Mouse (Mus musculus) liver, embryonic 13.5 days (tissue): ENCODE measurements around the gene Atxn2. TPM values are rescaled to one million over a fixed set of nuclear protein-coding genes. Genes with fewer than 3 reads are reported as not detected.
"Not testable (repeated sequence)": the region's sequence is repeated elsewhere in the genome, so short reads cannot be mapped to it uniquely, and the experiment has no call there.

Source experiments
- ATAC-seq: fragments of 200-750 bp; cut with Nextera tagmentation; 2 replicates; pipeline ENCODE4 v1.8.0; 2017; ENCODE audit warnings: low read depth, mild to moderate bottlenecking, moderate number of reproducible peaks, moderate library complexity
- DNase-seq: peaks from one replicate; pipeline ENCODE4 v3.0.0; 2022
- H3K27ac ChIP-seq: fragments of 300-500 bp; sonication (generic); 2 replicates; pipeline ENCODE4 v1.5.1; 2015; ENCODE audit warnings: moderate library complexity, mild to moderate bottlenecking, inconsistent platforms
- H3K27me3 ChIP-seq: fragments of 300-500 bp; sonication (generic); 2 replicates; pipeline ENCODE4 v1.6.1; 2015; ENCODE audit warnings: mild to moderate bottlenecking, inconsistent platforms
- H3K36me3 ChIP-seq: fragments of 300-500 bp; sonication (generic); 2 replicates; pipeline ENCODE4 v1.6.1; 2015; ENCODE audit warnings: mild to moderate bottlenecking, inconsistent platforms
- H3K4me1 ChIP-seq: fragments of 300-500 bp; sonication (generic); replicated peaks from 2 replicates; pipeline ENCODE4 v1.6.1; 2015; ENCODE audit warnings: inconsistent platforms
- H3K4me2 ChIP-seq: fragments of 300-500 bp; sonication (generic); 2 replicates; pipeline ENCODE4 v1.6.1; 2015; ENCODE audit warnings: inconsistent platforms, mild to moderate bottlenecking, moderate library complexity
- H3K4me3 ChIP-seq: fragments of 300-500 bp; sonication (generic); replicated peaks from 2 replicates; pipeline ENCODE4 v1.5.1; 2015; ENCODE audit warnings: mild to moderate bottlenecking, inconsistent platforms
- H3K9ac ChIP-seq: fragments of 300-500 bp; sonication (generic); 2 replicates; pipeline ENCODE4 v1.6.1; 2015; ENCODE audit warnings: mild to moderate bottlenecking, inconsistent platforms
- H3K9me3 ChIP-seq: fragments of 300-500 bp; sonication (generic); replicated peaks from 2 replicates; pipeline ENCODE4 v1.6.1; 2016; ENCODE audit warnings: inconsistent platforms
- WGBS: fragments of 180-500 bp; shearing (Covaris S2); methylation state at CpG from one replicate; pipeline ENCODE4 v1.1.7; 2015; ENCODE audit not compliant: insufficient replicate concordance; 5-methylcytosine and 5-hydroxymethylcytosine counted together
- polyA plus RNA-seq: library from polyadenylated mRNA; unstranded; fragments of >200 nt; fragmentation: Nextera tagmentation; extraction: Ambion mirVana; gene quantifications from 2 replicates; pipeline ENCODE4 v1.2.1, GENCODE M21; 2015

The Atxn2 gene
- polyA plus RNA-seq, 1 experiment from 2014 or later: 17.6 TPM

GRCm38 (mm10) chr5:121847269-121847668, 136.1 kb downstream of the Atxn2 start:
- not testable (repeated sequence) for H3K4me2 ChIP-seq, ATAC-seq, H3K9ac ChIP-seq, DNase-seq, H3K27ac ChIP-seq, H3K36me3 ChIP-seq, H3K4me3 ChIP-seq, H3K9me3 ChIP-seq
- H3K27me3 ChIP-seq: peaks cover 27% of the 10 kb centered on the region
- peaks cover 60% of the 10 kb centered on the region for H3K4me1 ChIP-seq
- 52% methylated on average over 3 of the region's 3 CpGs for WGBS

GRCm38 (mm10) chr5:121848035-121848519, 136.9 kb downstream of the Atxn2 start:
- H3K4me2 ChIP-seq: peak overlapping the region; percentile 95
- WGBS: 0% methylated on average over 17 of the region's 17 CpGs
- H3K36me3 ChIP-seq: peaks cover 13% of the 10 kb centered on the region
- H3K9me3 ChIP-seq: no peaks in the 10 kb centered on the region
- no peak for DNase-seq
- peaks cover 53% of the 10 kb centered on the region for H3K4me1 ChIP-seq
- peaks cover 27% of the 10 kb centered on the region for H3K27me3 ChIP-seq
- peak; percentile 48 for ATAC-seq
- H3K27ac ChIP-seq: peak overlapping the region; percentile 78
- H3K4me3 ChIP-seq: peak overlapping the region; percentile 85
- H3K9ac ChIP-seq: peak overlapping the region; percentile 80

- peak within 1 kb of the TSS; percentile 80 for H3K9ac ChIP-seq
- no peaks in the 10 kb centered on the region for H3K9me3 ChIP-seq
- H3K4me1 ChIP-seq: peaks cover 52% of the 10 kb centered on the region
- DNase-seq (peak; percentile 86), ATAC-seq (peak; percentile 88)
- peaks cover 19% of the 10 kb centered on the region for H3K36me3 ChIP-seq
- under 1% methylated on average over 42 of the region's 42 CpGs for WGBS
- H3K27me3 ChIP-seq: peaks cover 20% of the 10 kb centered on the region
- H3K27ac ChIP-seq: peak within 1 kb of the TSS; percentile 78
- H3K4me2 ChIP-seq: peak within 1 kb of the TSS; percentile 95
- H3K4me3 ChIP-seq: peak within 1 kb of the TSS; percentile 85
Measured at GRCm38 (mm10) chr5:121848743-121849142, 137.6 kb downstream of the Atxn2 start, which contains the start of gene Pheta1. Gene Pheta1, plus strand, starts transcription at chr5:121848984.

GRCm38 (mm10) chr5:121849478-121850349, 138.6 kb downstream of the Atxn2 start:
- no peaks in the 10 kb centered on the region for H3K9me3 ChIP-seq
- peaks cover 19% of the 10 kb centered on the region for H3K36me3 ChIP-seq
- H3K4me3 ChIP-seq: peak overlapping the region; percentile 85
- H3K4me2 ChIP-seq: peak overlapping the region; percentile 95
- WGBS: 41% methylated on average over 20 of the region's 20 CpGs
- ATAC-seq (no peak), DNase-seq (no peak)
- H3K4me1 ChIP-seq: peaks cover 55% of the 10 kb centered on the region
- peak overlapping the region; percentile 21; the same call in 1 of the 2 replicates for H3K27ac ChIP-seq
- H3K9ac ChIP-seq: peak overlapping the region; percentile 80
- peaks cover 11% of the 10 kb centered on the region for H3K27me3 ChIP-seq

GRCm38 (mm10) chr5:121853368-121854051, 142.4 kb downstream of the Atxn2 start:
- Histone ChIP-seq H3K9me3 (no peaks in the 10 kb centered on the region), H3K9ac (no peak overlapping the region), H3K4me2 (no peak overlapping the region), H3K27ac (peak overlapping the region; percentile 56), H3K4me1 (peaks cover 37% of the 10 kb centered on the region), H3K4me3 (no peak overlapping the region), H3K27me3 (no peaks in the 10 kb centered on the region), H3K36me3 (peaks cover 19% of the 10 kb centered on the region)
- 75% methylated on average over 9 of the region's 9 CpGs for WGBS
- ATAC-seq (peak; percentile 59), DNase-seq (no peak)

- peaks cover 19% of the 10 kb centered on the region for H3K36me3 ChIP-seq
- no peak overlapping the region for H3K4me3 ChIP-seq
- peaks cover 29% of the 10 kb centered on the region for H3K4me1 ChIP-seq
- no peak overlapping the region for H3K27ac ChIP-seq
- H3K9me3 ChIP-seq: no peaks in the 10 kb centered on the region
- no peak overlapping the region for H3K4me2 ChIP-seq
- H3K27me3 ChIP-seq: no peaks in the 10 kb centered on the region
- DNase-seq (no peak), ATAC-seq (no peak)
- no peak overlapping the region for H3K9ac ChIP-seq
- WGBS: 76% methylated on average over 10 of the region's 10 CpGs
Measured at GRCm38 (mm10) chr5:121854768-121855167, 143.6 kb downstream of the Atxn2 start.

- H3K4me2 ChIP-seq: no peak overlapping the region
- no peaks in the 10 kb centered on the region for H3K27me3 ChIP-seq
- DNase-seq: no peak
- H3K4me1 ChIP-seq: peaks cover 11% of the 10 kb centered on the region
- H3K27ac ChIP-seq: no peak overlapping the region
- no peak overlapping the region for H3K9ac ChIP-seq
- 69% methylated on average over 11 of the region's 11 CpGs for WGBS
- no peak for ATAC-seq
- 0 out of 2 replicates have a peak, but pooled peaks cover 3% of the 10 kb centered on the region for H3K9me3 ChIP-seq
- H3K4me3 ChIP-seq: no peak overlapping the region
- H3K36me3 ChIP-seq: peaks cover 12% of the 10 kb centered on the region
Measured at GRCm38 (mm10) chr5:121856740-121857139, 145.6 kb downstream of the Atxn2 start.

- Histone ChIP-seq H3K4me1 (peaks cover 9% of the 10 kb centered on the region; the same call in 1 of the 2 replicates), H3K4me3 (no peak overlapping the region), H3K27me3 (no peaks in the 10 kb centered on the region), H3K36me3 (peaks cover 3% of the 10 kb centered on the region), H3K9ac (no peak overlapping the region), H3K4me2 (no peak overlapping the region), H3K9me3 (0 out of 2 replicates have a peak, but pooled peaks cover 3% of the 10 kb centered on the region), H3K27ac (no peak overlapping the region; the same call in 1 of the 2 replicates)
- 67% methylated on average over 12 of the region's 12 CpGs for WGBS
- DNase-seq (no peak), ATAC-seq (no peak)
Measured at GRCm38 (mm10) chr5:121858427-121858826, 147.3 kb downstream of the Atxn2 start.

- Histone ChIP-seq H3K9me3 (0 out of 2 replicates have a peak, but pooled peaks cover 3% of the 10 kb centered on the region), H3K27ac (no peak overlapping the region), H3K27me3 (no peaks in the 10 kb centered on the region), H3K4me2 (no peak overlapping the region), H3K4me3 (no peak overlapping the region), H3K36me3 (no peaks in the 10 kb centered on the region), H3K4me1 (peaks cover 3% of the 10 kb centered on the region; the same call in 1 of the 2 replicates), H3K9ac (no peak overlapping the region)
- ATAC-seq (no peak), DNase-seq (no peak)
- 41% methylated on average over 5 of the region's 5 CpGs for WGBS
Measured at GRCm38 (mm10) chr5:121861964-121862363, 150.8 kb downstream of the Atxn2 start.

- WGBS: 14% methylated on average over 7 of the region's 11 CpGs
- DNase-seq (no peak), ATAC-seq (no peak)
- Histone ChIP-seq H3K4me1 (peaks cover 3% of the 10 kb centered on the region; the same call in 1 of the 2 replicates), H3K36me3 (0 out of 2 replicates have a peak, but pooled peaks cover 2% of the 10 kb centered on the region), H3K27me3 (no peaks in the 10 kb centered on the region), H3K4me2 (peak overlapping the region; percentile 35; the same call in 1 of the 2 replicates), H3K9ac (no peak overlapping the region), H3K4me3 (no peak overlapping the region), H3K9me3 (0 out of 2 replicates have a peak, but pooled peaks cover 3% of the 10 kb centered on the region), H3K27ac (no peak overlapping the region)
Measured at GRCm38 (mm10) chr5:121864330-121864729, 153.2 kb downstream of the Atxn2 start.
